Mouse (Mus musculus): Measurements from ENCODE around the gene Map3k11.
A peak's percentile ranks its signal among the peaks of the same experiment; 100 is the strongest.

The Map3k11 gene

GRCm38 (mm10) chr19:5711218-5711617 lies 22.7 kb downstream of the Map3k11 start:
- DNase-seq = peak; percentile 83 to 88

- no peak for DNase-seq
Measured at GRCm38 (mm10) chr19:5711907-5712460, 23.4 kb downstream of the Map3k11 start.

GRCm38 (mm10) chr19:5713255-5713654 lies 24.7 kb downstream of the Map3k11 start:
- no peak for DNase-seq

DNA sequence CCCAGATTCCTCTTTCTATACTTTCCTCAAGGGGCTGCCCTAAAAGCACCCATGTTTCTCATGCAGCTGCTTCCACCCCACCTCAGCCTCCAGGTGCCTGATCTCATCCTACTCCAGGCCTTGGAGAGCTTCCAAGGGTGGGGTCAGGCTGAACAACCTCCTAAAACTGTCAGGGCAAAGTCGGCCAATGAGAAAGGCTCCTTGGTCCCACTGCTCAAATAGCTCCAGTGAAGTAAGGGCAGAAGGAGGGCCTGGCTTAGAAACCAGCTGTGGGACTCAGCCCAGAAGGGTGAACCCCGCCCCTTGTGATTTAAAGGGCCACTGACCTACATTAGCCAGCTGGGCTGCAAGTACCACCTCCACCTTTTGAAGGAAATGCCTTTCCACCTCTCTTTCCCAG lies 25.2 kb downstream of the Map3k11 start:
- DNase-seq = peak; percentile 71 to 82

DNA sequence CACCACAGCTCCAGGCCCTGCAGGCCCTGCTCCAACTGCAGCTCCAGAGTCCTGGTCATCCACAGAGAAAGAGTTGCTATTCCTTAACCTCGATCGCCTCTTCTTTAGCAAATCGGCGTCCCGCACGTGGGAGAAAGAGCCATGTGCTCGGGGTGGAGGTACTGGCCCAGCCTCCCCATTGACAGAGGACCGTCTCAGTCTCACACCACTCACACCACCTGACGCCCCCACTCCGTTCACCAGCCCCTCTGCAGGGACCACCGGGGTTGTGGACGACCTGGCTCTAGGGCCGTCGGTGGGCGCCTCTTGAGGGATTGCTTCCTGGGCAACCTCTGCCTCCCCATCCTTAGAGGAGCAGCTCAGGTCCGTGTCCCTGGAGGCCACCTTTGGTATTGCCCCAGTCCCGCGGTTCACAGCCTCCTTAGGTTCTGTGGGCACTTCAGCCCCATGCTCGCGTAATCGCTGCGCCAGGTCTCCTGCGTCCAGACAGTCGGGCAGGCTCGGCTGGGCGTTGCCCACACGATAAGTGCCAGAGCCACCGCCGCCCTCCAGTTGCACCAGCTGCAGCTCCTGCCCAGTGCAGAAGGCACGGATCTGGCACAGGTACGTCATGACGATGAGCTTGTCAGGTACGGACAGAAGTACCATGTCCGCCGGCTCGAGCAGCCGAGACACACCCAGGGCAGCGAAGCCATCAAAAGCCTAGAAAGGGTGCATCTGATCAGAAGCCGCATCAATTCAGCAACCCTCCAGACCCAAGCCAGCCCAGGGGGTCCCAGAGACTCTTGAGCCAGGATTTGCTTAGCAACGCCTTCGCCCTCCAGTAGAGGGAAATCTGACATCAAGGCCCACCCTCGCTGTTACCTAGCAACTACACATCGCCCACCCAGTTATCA lies 27.5 kb downstream of the Map3k11 start:
- peak; percentile 73 to 80 for DNase-seq

GRCm38 (mm10) chr19:5716955-5717354 lies 28.4 kb downstream of the Map3k11 start:
- peak; percentile 13 to 42 for DNase-seq

DNA sequence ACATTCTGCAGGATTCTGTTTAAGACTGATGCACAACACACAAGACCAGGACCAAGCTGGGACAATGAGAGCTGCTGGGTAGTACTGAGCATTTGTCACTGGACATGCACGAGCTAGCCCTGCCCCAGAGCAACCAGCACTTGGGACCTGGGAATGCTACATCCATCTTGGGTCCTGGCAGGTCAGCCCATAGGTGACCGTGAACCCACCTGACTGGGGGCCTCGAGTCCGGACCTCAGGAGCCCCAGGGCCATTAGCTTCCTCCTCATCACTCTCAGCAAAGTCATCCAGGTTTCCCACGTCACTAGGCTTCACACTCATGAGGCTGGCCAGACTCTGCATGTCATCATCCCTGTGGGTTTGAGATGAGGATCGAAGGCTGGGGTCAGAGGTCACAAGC lies 32.7 kb downstream of the Map3k11 start:
- no peak for DNase-seq

DNA sequence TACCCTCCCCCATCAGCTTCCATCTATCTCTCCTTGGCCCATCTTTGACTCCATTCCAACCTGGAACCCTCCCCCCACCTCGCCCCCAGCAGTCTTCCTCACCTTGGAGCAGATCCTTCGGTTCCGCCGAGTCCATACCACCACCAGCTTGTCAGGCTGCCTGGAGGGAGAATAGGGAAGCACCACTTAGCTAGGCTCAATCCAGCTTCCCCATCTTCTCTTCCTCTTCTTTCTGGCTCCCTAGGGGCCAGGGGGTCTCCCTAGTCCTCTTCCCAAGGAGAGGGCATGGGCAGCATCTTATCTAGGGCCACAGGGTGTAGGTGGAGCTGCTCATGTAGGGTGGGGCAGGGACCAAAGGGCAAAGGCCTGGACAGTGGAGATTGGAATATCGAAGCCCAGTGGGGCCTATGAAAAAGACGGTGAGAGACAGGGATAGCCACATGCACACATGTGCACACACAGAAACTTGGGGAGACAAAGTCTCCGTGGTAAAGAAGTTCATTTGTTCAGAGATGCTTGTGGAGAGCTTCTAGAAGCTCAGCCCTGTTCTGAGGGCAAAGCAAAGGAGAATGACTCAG lies 34.4 kb downstream of the Map3k11 start:
- DNase-seq = no peak

GRCm38 (mm10) chr19:5723934-5724548 lies 35.5 kb downstream of the Map3k11 start:
- no peak for DNase-seq

GRCm38 (mm10) chr19:5724549-5724941 lies 36.0 kb downstream of the Map3k11 start:
- peak; percentile 46 to 69 for DNase-seq

DNA sequence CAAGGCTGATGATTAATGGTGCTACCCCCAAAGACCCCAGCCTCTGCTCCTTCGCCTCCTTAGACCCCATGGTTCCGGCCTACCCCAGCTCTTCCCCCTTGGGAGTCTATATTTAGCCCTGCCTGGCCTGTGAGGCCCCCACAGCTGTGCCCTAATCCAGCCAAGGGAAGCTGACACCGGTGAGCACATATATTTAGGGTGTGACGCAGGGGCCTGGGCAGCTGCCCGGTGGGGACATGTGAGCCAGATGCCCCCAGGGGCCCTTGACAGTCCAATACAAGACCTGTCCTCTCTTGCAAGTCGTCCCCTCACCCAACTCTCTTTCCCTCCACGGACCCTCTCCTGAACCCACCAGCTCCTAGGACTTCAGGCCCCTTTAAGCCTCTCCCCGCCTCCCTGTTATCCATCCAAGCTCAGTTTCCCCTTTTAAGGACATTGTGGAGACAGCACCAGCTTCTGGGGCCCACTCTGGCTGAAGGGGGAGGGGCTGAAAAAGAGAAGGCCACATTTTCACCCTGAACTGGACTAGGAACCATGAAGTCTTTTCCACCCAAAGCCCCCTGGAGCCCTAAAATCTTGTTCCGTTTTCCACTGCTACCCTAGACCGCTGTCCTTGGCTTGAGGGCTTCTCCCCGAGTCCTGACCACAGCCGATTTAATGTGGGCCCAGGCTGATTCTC lies 36.6 kb downstream of the Map3k11 start:
- DNase-seq = peak; percentile 39 to 52

DNA sequence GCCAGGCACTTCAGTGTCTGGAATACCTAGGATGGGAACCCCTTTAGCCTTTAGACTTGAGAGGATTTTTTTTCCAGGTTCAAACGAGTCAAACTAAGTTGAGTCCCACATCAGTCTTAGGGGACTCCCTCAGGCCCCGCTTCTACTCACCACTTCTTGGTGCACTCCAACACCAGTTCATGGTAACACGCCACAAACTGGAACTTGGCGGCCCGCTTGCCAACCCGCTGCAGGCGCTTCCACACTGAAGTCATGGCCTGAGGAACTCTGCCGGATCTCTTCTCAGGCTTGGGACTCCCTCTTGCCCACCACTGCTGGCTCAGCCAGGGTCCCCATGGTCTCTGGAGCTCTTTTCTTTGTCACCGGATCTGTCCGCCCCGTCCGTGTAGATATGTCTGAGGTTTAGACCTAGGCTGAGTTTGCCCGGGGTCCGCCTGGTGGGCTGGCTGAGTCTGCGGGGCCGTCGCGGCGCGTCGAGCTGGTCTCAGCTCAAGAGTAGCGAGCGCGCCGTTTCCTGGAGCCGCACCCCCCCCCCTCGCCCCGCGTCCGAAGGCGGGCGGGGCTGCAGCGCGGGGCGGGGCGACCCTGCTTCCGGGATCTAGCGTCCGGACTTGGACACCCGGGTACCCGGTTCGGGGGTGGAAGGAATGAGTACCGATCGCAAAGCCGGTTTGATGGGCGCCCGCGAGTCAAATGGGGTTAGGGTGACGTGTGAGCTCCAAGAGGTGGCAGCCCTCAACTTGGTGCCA lies 37.4 kb downstream of the Map3k11 start, which contains the start of gene Ehbp1l1:
TSS of gene Ehbp1l1 (minus strand) at position 551 of the 749 bp plus-strand sequence.
- peak; percentile 89 to 93 for DNase-seq

- no peak for DNase-seq
Measured at GRCm38 (mm10) chr19:5726961-5727578, 38.5 kb downstream of the Map3k11 start.

DNA sequence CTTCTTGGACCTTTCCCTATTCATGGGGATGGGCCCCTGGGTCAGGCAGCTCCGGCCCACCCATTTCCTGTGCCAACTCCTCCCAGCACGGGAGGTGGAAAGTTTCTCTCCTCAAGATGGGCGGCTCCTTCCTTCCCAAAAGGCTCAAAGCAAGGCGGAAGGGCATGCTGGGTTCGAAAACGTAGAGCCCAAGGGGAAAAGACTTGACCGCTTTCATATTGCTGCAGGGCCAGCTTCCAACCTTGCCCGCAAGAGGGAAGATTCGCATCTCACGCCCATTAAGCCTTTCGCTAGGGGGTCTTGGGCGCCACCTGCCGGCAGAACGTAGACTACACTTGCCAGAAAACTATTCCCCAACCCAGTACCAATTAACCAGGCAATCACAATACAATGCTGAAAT lies 39.2 kb downstream of the Map3k11 start:
- DNase-seq = peak; percentile 94 to 95

- peak; percentile 76 to 85 for DNase-seq
Measured at GRCm38 (mm10) chr19:5728631-5729443, 40.3 kb downstream of the Map3k11 start.

DNA sequence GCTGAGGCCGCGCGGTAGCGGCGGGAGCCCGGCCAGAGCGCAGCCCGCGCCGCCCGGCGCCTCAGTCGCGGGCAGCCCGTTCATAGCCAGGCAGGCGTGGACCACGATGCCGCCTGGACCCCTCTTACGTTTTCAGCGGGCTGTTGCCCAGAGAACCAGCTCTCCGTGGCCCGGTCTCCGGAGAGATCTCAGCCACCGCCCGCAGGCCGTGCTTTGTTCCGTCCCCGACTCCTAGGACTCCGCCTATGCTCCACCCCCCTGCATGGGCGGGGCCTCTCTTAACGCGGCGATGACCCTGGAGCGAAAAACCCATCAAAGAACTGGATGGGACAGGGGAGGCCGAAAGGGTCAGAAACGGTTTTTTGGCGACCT lies 40.9 kb downstream of the Map3k11 start, which contains the start of gene Fam89b:
TSS of gene Fam89b (minus strand) at position 210 of the 372 bp plus-strand sequence.
- DNase-seq = peak; percentile 95 to 96

DNA sequence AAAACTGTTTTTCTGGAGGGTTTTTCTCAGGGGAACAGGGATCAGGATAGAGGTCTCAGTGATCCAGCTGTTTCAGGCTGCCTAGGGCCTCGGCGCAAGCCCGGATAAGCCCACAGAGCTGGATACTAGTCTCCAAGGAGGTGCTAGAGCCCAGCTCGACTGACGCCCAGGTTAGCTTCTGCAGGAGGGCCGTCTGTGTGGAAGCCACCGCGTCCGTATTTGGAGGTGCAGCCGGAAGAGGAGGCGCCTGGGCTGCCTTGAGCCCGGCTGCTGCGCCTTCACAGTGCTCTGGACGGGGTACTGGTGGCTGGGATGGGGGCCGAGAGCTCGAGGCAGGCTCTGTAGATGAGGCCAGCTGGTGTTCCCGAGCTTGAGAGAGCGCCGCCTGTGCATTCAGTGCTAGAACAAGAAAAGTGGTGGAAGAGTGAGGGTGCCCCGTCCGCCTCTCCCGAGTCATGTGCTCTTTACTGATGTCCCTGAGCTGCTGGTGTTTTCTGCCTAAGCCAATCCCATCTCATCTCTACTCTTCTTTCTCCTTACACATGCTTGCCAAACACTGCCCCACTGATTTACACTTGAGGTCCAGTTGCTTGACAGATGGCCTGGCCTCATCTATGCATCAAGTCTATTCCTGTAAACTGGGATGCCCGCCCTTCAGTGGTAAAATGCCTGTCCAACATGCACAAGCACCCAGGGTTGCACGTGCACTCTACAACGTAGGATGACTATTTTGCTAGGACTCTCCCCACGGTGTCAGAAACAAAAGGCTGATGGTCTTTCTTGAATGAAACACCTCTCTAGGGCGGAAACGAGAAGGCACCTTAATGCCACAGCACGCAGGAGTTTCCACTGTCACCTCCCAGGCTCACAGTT lies 42.0 kb downstream of the Map3k11 start:
- peak; percentile 57 to 67 for DNase-seq

DNA sequence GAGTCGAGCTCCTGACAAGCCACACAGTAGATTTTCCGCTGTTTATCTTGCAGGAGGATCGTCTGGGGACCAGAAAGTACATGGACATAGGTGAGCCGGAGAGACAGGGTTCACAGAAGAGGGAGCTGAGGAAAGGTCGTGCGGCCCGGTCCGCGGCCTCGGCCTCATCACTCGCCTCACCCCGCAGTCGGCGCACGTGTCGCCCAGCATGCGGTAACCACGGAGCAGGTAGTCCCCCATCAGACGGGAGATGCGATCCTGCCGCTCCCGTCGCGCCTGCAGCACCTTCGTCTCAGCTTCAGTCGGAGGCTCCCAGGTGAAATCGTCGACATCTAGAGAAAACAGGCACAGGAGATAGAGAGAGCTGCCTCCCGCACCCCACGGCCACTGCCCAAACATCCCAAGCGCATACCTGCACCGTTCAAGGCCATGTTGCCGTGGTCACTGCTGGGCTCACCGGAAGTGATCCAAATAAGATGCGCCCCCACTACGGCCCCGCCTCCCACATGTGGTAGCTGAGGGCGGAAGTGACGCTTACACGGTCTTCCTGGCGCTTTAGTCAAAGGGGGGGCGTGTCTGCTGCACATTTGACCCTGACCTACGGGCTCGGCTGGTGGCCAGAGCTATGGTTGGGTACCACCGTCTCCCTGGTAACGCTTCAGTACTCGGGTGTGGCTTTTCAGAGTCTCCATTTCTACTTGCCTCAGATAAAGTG lies 42.9 kb downstream of the Map3k11 start:
- DNase-seq = peak; percentile 96 to 97

DNA sequence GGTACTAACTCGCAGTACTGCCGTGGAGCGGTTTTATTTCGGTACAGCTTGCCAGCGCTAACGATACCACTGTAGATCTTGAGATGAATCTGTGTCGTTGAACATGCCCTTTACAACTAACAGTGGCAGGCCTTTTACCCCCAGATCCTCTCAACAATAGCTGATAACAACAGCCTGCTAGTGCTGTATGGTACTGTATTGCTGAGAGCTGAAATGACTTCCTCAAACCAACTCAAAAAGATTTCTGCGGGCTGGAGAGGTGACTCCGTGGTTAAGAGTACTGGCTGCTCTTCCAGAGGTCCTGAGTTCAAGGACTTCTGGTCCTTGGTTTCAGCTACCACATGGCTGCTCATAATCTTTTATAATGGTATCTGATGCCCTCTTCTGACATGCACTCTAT lies 45.8 kb downstream of the Map3k11 start:
- DNase-seq = no peak

Data from kidney, postnatal 4 days (tissue).